Mouse (Mus musculus) induced T-regulatory cell, adult 2 months (primary cell): ENCODE results near the gene Sephs2.
A peak's percentile ranks its signal among the peaks of the same experiment; 100 is the strongest.

ENCODE experiments used
- DNase-seq: peaks from one replicate; pipeline ENCODE4 v3.0.0-alpha.2; 2012; ENCODE audit warnings: low read depth

Sephs2 gene

GRCm38 (mm10) chr7:127273925-127274789 is at the start of gene Sephs2:
Sephs2 (minus strand) TSS chr7:127274055.
- peak; percentile 98 for DNase-seq

GRCm38 (mm10) chr7:127322085-127322484 is 48.2 kb upstream of the Sephs2 start:
- peak; percentile 22 for DNase-seq

- DNase-seq = no peak
These were observed 47.3 kb upstream of the Sephs2 start for GRCm38 (mm10) chr7:127321106-127321505.

GRCm38 (mm10) chr7:127313912-127314311 is 40.1 kb upstream of the Sephs2 start:
- DNase-seq = no peak

GRCm38 (mm10) chr7:127309951-127310350 is 36.1 kb upstream of the Sephs2 start:
- no peak for DNase-seq

- DNase-seq = peak; percentile 83
These were observed 35.0 kb upstream of the Sephs2 start for GRCm38 (mm10) chr7:127308887-127309286.

- no peak for DNase-seq
These were observed 34.6 kb upstream of the Sephs2 start for GRCm38 (mm10) chr7:127308431-127308830.

GRCm38 (mm10) chr7:127297586-127298193 is 23.8 kb upstream of the Sephs2 start:
- DNase-seq = peak; percentile 61

- peak; percentile 65 for DNase-seq
These were observed 23.1 kb upstream of the Sephs2 start for GRCm38 (mm10) chr7:127296786-127297555.

GRCm38 (mm10) chr7:127296098-127296497 is 22.2 kb upstream of the Sephs2 start, which contains the start of gene Itgal:
Itgal (plus strand) TSS chr7:127296260.
- peak; percentile 89 for DNase-seq

- DNase-seq = no peak
These were observed 16.3 kb upstream of the Sephs2 start for GRCm38 (mm10) chr7:127290142-127290541.

- peak; percentile 61 for DNase-seq
These were observed 15.5 kb upstream of the Sephs2 start for GRCm38 (mm10) chr7:127289306-127289705.

GRCm38 (mm10) chr7:127287940-127288339 is 14.1 kb upstream of the Sephs2 start:
- DNase-seq = peak; percentile 89

GRCm38 (mm10) chr7:127285154-127285553 is 11.3 kb upstream of the Sephs2 start:
- peak; percentile 89 for DNase-seq

- no peak for DNase-seq
These were observed 8.3 kb upstream of the Sephs2 start for GRCm38 (mm10) chr7:127282190-127282589.

GRCm38 (mm10) chr7:127281114-127281513 is 7.3 kb upstream of the Sephs2 start:
- DNase-seq = peak; percentile 68

GRCm38 (mm10) chr7:127280092-127280491 is 6.2 kb upstream of the Sephs2 start:
- DNase-seq = no peak

- peak; percentile 88 for DNase-seq
These were observed 4.5 kb upstream of the Sephs2 start for GRCm38 (mm10) chr7:127278311-127278710.

GRCm38 (mm10) chr7:127276519-127276961 is 2.7 kb upstream of the Sephs2 start:
- DNase-seq = no peak

- DNase-seq = peak; percentile 52
These were observed 534 bp downstream of the Sephs2 start for GRCm38 (mm10) chr7:127273118-127273923.

- no peak for DNase-seq
These were observed 1.3 kb downstream of the Sephs2 start for GRCm38 (mm10) chr7:127272566-127272965.
